Mouse (Mus musculus): ENCODE data around the gene Igf1r. TPM values are rescaled to one million over a fixed set of nuclear protein-coding genes. Genes with fewer than 3 reads are reported as not detected.

Igf1r gene
- polyA plus RNA-seq, 1 experiment from 2014 or later, result 19.6 TPM

GRCm38 (mm10) chr7:67986816-67987215 is 34.2 kb downstream of the Igf1r start:
- no peak overlapping the region for H3K4me2 ChIP-seq
- WGBS, result 51% methylated on average over 11 of the region's 11 CpGs
- no peaks in the 10 kb centered on the region for H3K27me3 ChIP-seq
- no peak overlapping the region for H3K9ac ChIP-seq
- no peak overlapping the region for H3K27ac ChIP-seq
- no peaks in the 10 kb centered on the region for H3K36me3 ChIP-seq
- ATAC-seq (ENCODE audit: borderline replicate concordance, extremely low read depth, low FRiP score, low TSS enrichment), result no peak; the same call in 1 of the 2 replicates
- H3K4me3 ChIP-seq, result no peak overlapping the region
- H3K9me3 ChIP-seq, result no peaks in the 10 kb centered on the region
- peaks cover 31% of the 10 kb centered on the region for H3K4me1 ChIP-seq

DNA sequence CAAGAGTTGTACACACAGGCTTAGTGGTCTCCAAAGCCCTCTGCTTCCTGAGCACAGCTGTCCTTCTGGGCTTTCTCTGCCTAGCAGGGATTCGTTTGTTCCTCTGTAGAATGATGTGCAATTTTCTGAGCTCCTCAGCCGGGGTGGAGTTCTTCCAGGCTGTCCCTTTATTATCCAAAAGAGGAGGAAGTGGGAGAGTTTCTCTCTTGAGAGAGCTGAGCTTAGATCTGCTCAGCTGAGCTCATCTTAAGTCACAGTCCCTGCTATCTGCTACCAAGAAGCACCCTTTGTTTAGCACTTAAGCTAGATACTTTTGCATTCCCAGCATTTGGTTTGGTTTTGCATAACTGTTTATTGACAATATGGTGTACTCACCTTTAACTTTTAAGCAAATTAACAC is 36.7 kb downstream of the Igf1r start:
- 53% methylated on average over 2 of the region's 2 CpGs for WGBS
- Histone ChIP-seq H3K4me2 (no peak overlapping the region), H3K9ac (no peak overlapping the region), H3K9me3 (no peaks in the 10 kb centered on the region), H3K4me1 (peaks cover 31% of the 10 kb centered on the region), H3K27ac (no peak overlapping the region), H3K4me3 (no peak overlapping the region), H3K27me3 (no peaks in the 10 kb centered on the region), H3K36me3 (no peaks in the 10 kb centered on the region)
- no peak for ATAC-seq (ENCODE audit: borderline replicate concordance, extremely low read depth, low FRiP score, low TSS enrichment)

DNA sequence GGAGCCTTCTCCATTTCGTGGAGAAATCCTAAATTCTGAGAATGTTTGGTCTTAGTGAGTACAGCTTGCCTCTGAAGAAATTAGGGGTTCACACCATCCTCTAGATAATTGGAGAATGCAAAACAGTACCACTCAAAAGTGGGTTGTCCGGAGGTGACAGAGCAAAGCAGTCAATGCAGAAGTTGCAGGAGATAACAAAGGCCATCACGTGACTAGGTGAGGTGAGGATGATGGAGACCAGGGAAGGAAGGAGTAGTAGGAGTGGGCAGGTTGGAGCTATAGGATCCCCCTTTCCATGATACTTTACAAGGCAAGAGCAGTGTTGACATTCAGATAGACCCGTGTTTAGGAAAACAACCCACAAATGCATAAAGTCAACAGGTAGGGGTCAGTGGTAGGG is 41.0 kb downstream of the Igf1r start:
- H3K9ac ChIP-seq, result no peak overlapping the region
- 88% methylated on average over 4 of the region's 4 CpGs for WGBS
- no peaks in the 10 kb centered on the region for H3K36me3 ChIP-seq
- no peak overlapping the region for H3K4me3 ChIP-seq
- no peaks in the 10 kb centered on the region for H3K27me3 ChIP-seq
- no peaks in the 10 kb centered on the region for H3K9me3 ChIP-seq
- no peak for ATAC-seq (ENCODE audit: borderline replicate concordance, extremely low read depth, low FRiP score, low TSS enrichment)
- H3K27ac ChIP-seq, result no peak overlapping the region
- H3K4me2 ChIP-seq, result no peak overlapping the region
- peaks cover 33% of the 10 kb centered on the region for H3K4me1 ChIP-seq

GRCm38 (mm10) chr7:67994346-67994858 is 41.8 kb downstream of the Igf1r start:
- Histone ChIP-seq H3K4me3 (no peak overlapping the region), H3K27ac (no peak overlapping the region), H3K4me1 (peaks cover 41% of the 10 kb centered on the region), H3K9me3 (no peaks in the 10 kb centered on the region), H3K9ac (no peak overlapping the region), H3K36me3 (no peaks in the 10 kb centered on the region), H3K27me3 (no peaks in the 10 kb centered on the region), H3K4me2 (no peak overlapping the region)
- no peak for ATAC-seq (ENCODE audit: borderline replicate concordance, extremely low read depth, low FRiP score, low TSS enrichment)
- WGBS, result 39% methylated on average over 7 of the region's 7 CpGs

DNA sequence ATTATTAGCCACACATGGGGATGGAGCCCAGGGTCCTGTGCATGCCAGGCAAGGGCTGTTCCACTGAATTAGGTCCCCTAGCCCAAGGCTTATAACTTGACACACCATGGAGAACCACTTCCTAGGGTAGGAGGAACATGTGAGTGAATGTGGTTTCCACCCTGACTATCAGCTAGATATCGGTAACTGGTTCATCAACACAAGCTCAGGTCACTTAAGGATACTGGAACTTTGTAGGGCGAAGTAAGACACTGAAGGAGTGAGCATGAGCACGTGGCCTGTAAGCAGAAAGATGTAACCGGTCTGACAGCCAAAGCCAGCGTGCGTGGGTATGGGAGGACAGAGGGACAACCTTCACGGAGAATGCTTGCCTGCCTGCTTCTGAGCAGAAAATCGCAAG is 42.6 kb downstream of the Igf1r start:
- no peak overlapping the region for H3K9ac ChIP-seq
- H3K4me2 ChIP-seq, result no peak overlapping the region
- ATAC-seq (ENCODE audit: borderline replicate concordance, extremely low read depth, low FRiP score, low TSS enrichment), result no peak
- no peaks in the 10 kb centered on the region for H3K36me3 ChIP-seq
- no peaks in the 10 kb centered on the region for H3K27me3 ChIP-seq
- peaks cover 50% of the 10 kb centered on the region for H3K4me1 ChIP-seq
- H3K27ac ChIP-seq, result no peak overlapping the region
- WGBS, result 53% methylated on average over 8 of the region's 8 CpGs
- no peaks in the 10 kb centered on the region for H3K9me3 ChIP-seq
- no peak overlapping the region for H3K4me3 ChIP-seq

DNA sequence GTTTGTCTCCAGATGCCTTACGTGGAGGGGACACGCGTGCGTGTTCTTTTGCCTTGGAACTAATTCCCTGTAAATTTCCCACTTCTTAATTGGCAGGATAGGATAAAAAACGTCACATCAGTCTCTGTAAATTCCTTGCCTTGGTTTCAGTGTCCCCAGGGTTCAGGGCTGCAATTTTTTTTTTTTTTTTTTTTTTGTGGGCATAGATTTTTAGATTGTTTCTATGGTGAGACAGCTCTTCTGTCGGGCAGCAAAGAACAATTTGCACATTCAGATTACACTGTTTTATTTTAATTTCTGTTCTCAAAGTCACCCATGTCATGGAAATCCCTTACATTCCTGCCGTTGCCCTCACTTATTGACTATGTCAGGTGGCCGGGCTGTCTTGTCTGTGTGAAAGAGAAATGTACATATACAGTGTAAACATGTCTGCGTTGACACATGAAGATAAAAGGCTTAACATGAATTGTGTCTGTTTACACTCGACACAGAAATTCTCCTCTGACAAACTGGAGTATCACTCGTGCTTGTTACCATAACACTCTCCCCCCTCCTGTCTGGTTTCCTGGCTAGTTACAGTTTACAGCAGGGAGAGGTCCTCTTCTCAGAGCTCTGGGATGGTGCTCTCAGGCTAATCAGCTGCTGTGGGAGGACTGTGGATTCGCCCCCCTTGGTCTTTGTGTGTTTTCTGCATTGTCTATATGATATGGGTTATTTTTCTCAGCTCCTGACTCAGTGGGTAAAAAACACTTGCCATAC is 43.8 kb downstream of the Igf1r start:
- Histone ChIP-seq H3K4me1 (peaks cover 50% of the 10 kb centered on the region), H3K4me2 (no peak overlapping the region), H3K27me3 (no peaks in the 10 kb centered on the region), H3K9ac (no peak overlapping the region), H3K27ac (no peak overlapping the region), H3K9me3 (no peaks in the 10 kb centered on the region), H3K4me3 (no peak overlapping the region), H3K36me3 (no peaks in the 10 kb centered on the region)
- ATAC-seq (ENCODE audit: borderline replicate concordance, extremely low read depth, low FRiP score, low TSS enrichment), result no peak
- WGBS, result 31% methylated on average over 12 of the region's 12 CpGs

GRCm38 (mm10) chr7:68001269-68001668 is 48.6 kb downstream of the Igf1r start:
- 88% methylated on average over 5 of the region's 5 CpGs for WGBS
- ATAC-seq (ENCODE audit: borderline replicate concordance, extremely low read depth, low FRiP score, low TSS enrichment), result no peak

GRCm38 (mm10) chr7:68006074-68006473 is 53.4 kb downstream of the Igf1r start:
- Histone ChIP-seq H3K27ac (no peak overlapping the region), H3K4me3 (no peak overlapping the region), H3K4me2 (no peak overlapping the region), H3K9me3 (no peaks in the 10 kb centered on the region), H3K9ac (no peak overlapping the region), H3K4me1 (peaks cover 9% of the 10 kb centered on the region; the same call in 1 of the 2 replicates), H3K27me3 (no peaks in the 10 kb centered on the region), H3K36me3 (peaks cover 29% of the 10 kb centered on the region)
- WGBS, result 86% methylated on average over 7 of the region's 7 CpGs
- ATAC-seq (ENCODE audit: borderline replicate concordance, extremely low read depth, low FRiP score, low TSS enrichment), result no peak

More at GRCm38 (mm10) chr7:68001269-68001668, 48.6 kb downstream of the Igf1r start:
- peaks cover 8% of the 10 kb centered on the region for H3K36me3 ChIP-seq
- peaks cover 33% of the 10 kb centered on the region for H3K4me1 ChIP-seq
- no peaks in the 10 kb centered on the region for H3K9me3 ChIP-seq
- no peaks in the 10 kb centered on the region for H3K27me3 ChIP-seq
- H3K27ac ChIP-seq, result no peak overlapping the region
- no peak overlapping the region for H3K4me3 ChIP-seq
- no peak overlapping the region for H3K9ac ChIP-seq
- no peak overlapping the region for H3K4me2 ChIP-seq

DNA sequence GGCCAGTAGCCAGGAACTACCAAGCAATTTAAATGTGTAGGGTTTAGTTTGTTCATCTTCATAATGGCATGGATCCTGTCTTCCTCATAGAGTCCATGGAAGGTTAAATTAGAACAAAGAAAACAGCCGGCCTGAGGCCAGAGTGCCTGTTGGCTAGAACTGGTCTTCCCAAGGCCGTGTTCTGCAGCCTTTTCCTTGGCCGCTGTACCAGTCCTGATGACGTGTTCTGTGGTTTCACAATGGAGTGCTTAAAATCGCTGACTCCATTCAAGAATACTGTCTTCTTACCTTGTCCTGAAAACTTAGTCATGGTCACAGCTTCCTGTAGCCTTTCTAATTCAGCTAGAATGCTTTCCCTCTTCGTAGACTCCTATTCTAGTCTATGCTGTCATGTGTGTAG is 53.9 kb downstream of the Igf1r start:
- WGBS, result 80% methylated on average over 6 of the region's 6 CpGs
- ATAC-seq (ENCODE audit: borderline replicate concordance, extremely low read depth, low FRiP score, low TSS enrichment), result no peak
- Histone ChIP-seq H3K4me1 (peaks cover 13% of the 10 kb centered on the region; the same call in 1 of the 2 replicates), H3K4me3 (no peak overlapping the region), H3K27ac (no peak overlapping the region), H3K36me3 (peaks cover 29% of the 10 kb centered on the region), H3K4me2 (no peak overlapping the region), H3K9ac (no peak overlapping the region), H3K9me3 (no peaks in the 10 kb centered on the region), H3K27me3 (no peaks in the 10 kb centered on the region)

GRCm38 (mm10) chr7:68009635-68010034 is 57.0 kb downstream of the Igf1r start:
- 72% methylated on average over 8 of the region's 8 CpGs for WGBS

DNA sequence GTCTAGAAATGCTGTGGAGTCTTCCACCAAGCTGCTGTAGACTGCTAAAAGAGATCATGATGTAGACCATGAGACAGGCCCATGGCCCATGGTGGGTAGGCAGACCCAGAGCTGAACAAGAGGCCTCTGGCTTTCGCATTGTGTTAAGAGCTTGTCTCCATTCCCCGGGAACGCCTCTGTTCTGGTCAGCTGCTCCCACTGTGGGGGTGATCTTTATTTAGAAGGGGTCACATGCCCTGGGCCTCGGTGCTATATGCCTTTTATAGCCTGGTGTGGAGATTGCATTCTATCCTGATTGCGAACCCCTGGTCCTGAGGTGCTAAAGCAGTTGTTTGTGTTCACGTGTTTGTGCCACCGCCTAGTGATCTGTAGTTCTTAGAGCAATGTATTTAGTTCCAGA is 57.5 kb downstream of the Igf1r start:
- no peak overlapping the region for H3K27ac ChIP-seq
- 74% methylated on average over 7 of the region's 7 CpGs for WGBS
- no peaks in the 10 kb centered on the region for H3K27me3 ChIP-seq
- no peak overlapping the region for H3K9ac ChIP-seq
- H3K9me3 ChIP-seq, result no peaks in the 10 kb centered on the region
- peaks cover 21% of the 10 kb centered on the region for H3K36me3 ChIP-seq
- H3K4me2 ChIP-seq, result no peak overlapping the region
- peaks cover 36% of the 10 kb centered on the region for H3K4me1 ChIP-seq
- no peak overlapping the region for H3K4me3 ChIP-seq
- ATAC-seq (ENCODE audit: borderline replicate concordance, extremely low read depth, low FRiP score, low TSS enrichment), result no peak

More at GRCm38 (mm10) chr7:68009635-68010034, 57.0 kb downstream of the Igf1r start:
- Histone ChIP-seq H3K9ac (no peak overlapping the region), H3K27ac (no peak overlapping the region), H3K4me3 (no peak overlapping the region), H3K36me3 (peaks cover 21% of the 10 kb centered on the region), H3K4me1 (peaks cover 36% of the 10 kb centered on the region), H3K27me3 (no peaks in the 10 kb centered on the region), H3K9me3 (no peaks in the 10 kb centered on the region), H3K4me2 (no peak overlapping the region)
- ATAC-seq (ENCODE audit: borderline replicate concordance, extremely low read depth, low FRiP score, low TSS enrichment), result no peak

GRCm38 (mm10) chr7:68010802-68011201 is 58.2 kb downstream of the Igf1r start:
- Histone ChIP-seq H3K4me2 (no peak overlapping the region), H3K9ac (no peak overlapping the region), H3K4me1 (peaks cover 36% of the 10 kb centered on the region), H3K9me3 (no peaks in the 10 kb centered on the region), H3K27ac (no peak overlapping the region), H3K36me3 (peaks cover 27% of the 10 kb centered on the region), H3K4me3 (no peak overlapping the region), H3K27me3 (no peaks in the 10 kb centered on the region)
- 49% methylated on average over 3 of the region's 3 CpGs for WGBS
- no peak for ATAC-seq (ENCODE audit: borderline replicate concordance, extremely low read depth, low FRiP score, low TSS enrichment)
